Mouse (Mus musculus): ENCODE measurements around the gene Grem2. TPM values are rescaled to one million over a fixed set of nuclear protein-coding genes. Genes with fewer than 3 reads are reported as not detected.

Gene Grem2
- polyA plus RNA-seq, 1 experiment from 2014 or later = 0.10 TPM

GRCm38 (mm10) chr1:174888684-174889405 is 32.8 kb downstream of the Grem2 start:
- WGBS (ENCODE audit: insufficient replicate concordance) = 58% methylated on average over 14 of the region's 14 CpGs
- Histone ChIP-seq H3K4me2 (no peak overlapping the region), H3K27ac (replicated peaks) (no peak overlapping the region), H3K9ac (no peak overlapping the region), H3K36me3 (replicated peaks) (no peaks in the 10 kb centered on the region), H3K27me3 (no peaks in the 10 kb centered on the region), H3K4me1 (replicated peaks) (no peaks in the 10 kb centered on the region), H3K4me3 (replicated peaks) (no peak overlapping the region), H3K9me3 (replicated peaks) (no peaks in the 10 kb centered on the region)
- no peak for ATAC-seq (ENCODE audit: insufficient read depth)

- Histone ChIP-seq H3K36me3 (replicated peaks) (no peaks in the 10 kb centered on the region), H3K4me1 (replicated peaks) (no peaks in the 10 kb centered on the region), H3K4me2 (no peak overlapping the region), H3K9me3 (replicated peaks) (no peaks in the 10 kb centered on the region), H3K27ac (replicated peaks) (no peak overlapping the region), H3K4me3 (replicated peaks) (no peak overlapping the region), H3K9ac (no peak overlapping the region), H3K27me3 (no peaks in the 10 kb centered on the region)
- WGBS (ENCODE audit: insufficient replicate concordance) = 91% methylated on average over 1 of the region's 1 CpGs
- ATAC-seq (ENCODE audit: insufficient read depth) = no peak
Measured at GRCm38 (mm10) chr1:174888073-174888472, 33.5 kb downstream of the Grem2 start.

- H3K4me2 ChIP-seq = no peak overlapping the region
- H3K9ac ChIP-seq = no peak overlapping the region
- no peak overlapping the region for H3K4me3 ChIP-seq (replicated peaks)
- no peaks in the 10 kb centered on the region for H3K27me3 ChIP-seq
- no peak for ATAC-seq (ENCODE audit: insufficient read depth)
- no peak overlapping the region for H3K27ac ChIP-seq (replicated peaks)
- H3K36me3 ChIP-seq (replicated peaks) = no peaks in the 10 kb centered on the region
- no peaks in the 10 kb centered on the region for H3K4me1 ChIP-seq (replicated peaks)
- no peaks in the 10 kb centered on the region for H3K9me3 ChIP-seq (replicated peaks)
- 56% methylated on average over 1 of the region's 1 CpGs for WGBS (ENCODE audit: insufficient replicate concordance)
Measured at GRCm38 (mm10) chr1:174882496-174882895, 39.1 kb downstream of the Grem2 start.

GRCm38 (mm10) chr1:174875173-174875572 is 46.4 kb downstream of the Grem2 start:
- no peak overlapping the region for H3K27ac ChIP-seq (replicated peaks)
- H3K4me3 ChIP-seq (replicated peaks) = no peak overlapping the region
- no peak overlapping the region for H3K4me2 ChIP-seq
- H3K4me1 ChIP-seq (replicated peaks) = no peaks in the 10 kb centered on the region
- no peak overlapping the region for H3K9ac ChIP-seq
- no peaks in the 10 kb centered on the region for H3K36me3 ChIP-seq (replicated peaks)
- 40% methylated on average over 4 of the region's 4 CpGs for WGBS (ENCODE audit: insufficient replicate concordance)
- H3K27me3 ChIP-seq = no peaks in the 10 kb centered on the region
- H3K9me3 ChIP-seq (replicated peaks) = no peaks in the 10 kb centered on the region
- no peak for ATAC-seq (ENCODE audit: insufficient read depth)

GRCm38 (mm10) chr1:174860407-174861118 is 61.1 kb downstream of the Grem2 start:
- no peak for ATAC-seq (ENCODE audit: insufficient read depth)
- no peak overlapping the region for H3K4me3 ChIP-seq (replicated peaks)
- WGBS (ENCODE audit: insufficient replicate concordance) = 63% methylated on average over 10 of the region's 10 CpGs
- no peaks in the 10 kb centered on the region for H3K27me3 ChIP-seq
- H3K4me2 ChIP-seq = no peak overlapping the region
- H3K9ac ChIP-seq = no peak overlapping the region
- no peaks in the 10 kb centered on the region for H3K36me3 ChIP-seq (replicated peaks)
- no peaks in the 10 kb centered on the region for H3K4me1 ChIP-seq (replicated peaks)
- no peak overlapping the region for H3K27ac ChIP-seq (replicated peaks)
- no peaks in the 10 kb centered on the region for H3K9me3 ChIP-seq (replicated peaks)

GRCm38 (mm10) chr1:174856188-174856587 is 65.4 kb downstream of the Grem2 start:
- H3K9ac ChIP-seq = no peak overlapping the region
- 44% methylated on average over 2 of the region's 2 CpGs for WGBS (ENCODE audit: insufficient replicate concordance)
- no peaks in the 10 kb centered on the region for H3K36me3 ChIP-seq (replicated peaks)
- no peaks in the 10 kb centered on the region for H3K9me3 ChIP-seq (replicated peaks)
- no peaks in the 10 kb centered on the region for H3K4me1 ChIP-seq (replicated peaks)
- H3K27me3 ChIP-seq = no peaks in the 10 kb centered on the region
- H3K4me3 ChIP-seq (replicated peaks) = no peak overlapping the region
- H3K27ac ChIP-seq (replicated peaks) = no peak overlapping the region
- no peak for ATAC-seq (ENCODE audit: insufficient read depth)
- no peak overlapping the region for H3K4me2 ChIP-seq

GRCm38 (mm10) chr1:174844786-174845185 is 76.8 kb downstream of the Grem2 start:
- no peaks in the 10 kb centered on the region for H3K4me1 ChIP-seq (replicated peaks)
- H3K4me3 ChIP-seq (replicated peaks) = no peak overlapping the region
- no peaks in the 10 kb centered on the region for H3K36me3 ChIP-seq (replicated peaks)
- no peak for ATAC-seq (ENCODE audit: insufficient read depth)
- no peaks in the 10 kb centered on the region for H3K27me3 ChIP-seq
- H3K9ac ChIP-seq = no peak overlapping the region
- no peak overlapping the region for H3K4me2 ChIP-seq
- no peaks in the 10 kb centered on the region for H3K9me3 ChIP-seq (replicated peaks)
- H3K27ac ChIP-seq (replicated peaks) = no peak overlapping the region
- WGBS (ENCODE audit: insufficient replicate concordance) = 67% methylated on average over 6 of the region's 6 CpGs

- Histone ChIP-seq H3K9ac (no peak overlapping the region), H3K9me3 (replicated peaks) (0 out of 2 replicates have a peak, but pooled peaks cover 5% of the 10 kb centered on the region), H3K27ac (replicated peaks) (no peak overlapping the region), H3K27me3 (no peaks in the 10 kb centered on the region), H3K4me1 (replicated peaks) (no peaks in the 10 kb centered on the region), H3K4me3 (replicated peaks) (no peak overlapping the region), H3K4me2 (no peak overlapping the region), H3K36me3 (replicated peaks) (no peaks in the 10 kb centered on the region)
- 76% methylated on average over 23 of the region's 23 CpGs for WGBS (ENCODE audit: insufficient replicate concordance)
- ATAC-seq (ENCODE audit: insufficient read depth) = no peak
Measured at GRCm38 (mm10) chr1:174836861-174837260, 84.8 kb downstream of the Grem2 start.

- WGBS (ENCODE audit: insufficient replicate concordance) = 32% methylated on average over 8 of the region's 8 CpGs
- Histone ChIP-seq H3K9ac (no peak overlapping the region), H3K9me3 (replicated peaks) (no peaks in the 10 kb centered on the region), H3K27me3 (no peaks in the 10 kb centered on the region), H3K4me3 (replicated peaks) (no peak overlapping the region), H3K4me2 (no peak overlapping the region), H3K4me1 (replicated peaks) (no peaks in the 10 kb centered on the region), H3K36me3 (replicated peaks) (no peaks in the 10 kb centered on the region), H3K27ac (replicated peaks) (no peak overlapping the region)
- ATAC-seq (ENCODE audit: insufficient read depth) = no peak
Measured at GRCm38 (mm10) chr1:174826562-174826961, 95.1 kb downstream of the Grem2 start.

GRCm38 (mm10) chr1:174811846-174812245 is 109.8 kb downstream of the Grem2 start:
- 48% methylated on average over 4 of the region's 4 CpGs for WGBS (ENCODE audit: insufficient replicate concordance)
- Histone ChIP-seq H3K4me3 (replicated peaks) (no peak overlapping the region), H3K27me3 (no peaks in the 10 kb centered on the region)

GRCm38 (mm10) chr1:174788617-174789016 is 133.0 kb downstream of the Grem2 start:
- Histone ChIP-seq H3K27ac (replicated peaks) (no peak overlapping the region), H3K9ac (no peak overlapping the region), H3K4me1 (replicated peaks) (no peaks in the 10 kb centered on the region), H3K9me3 (replicated peaks) (no peaks in the 10 kb centered on the region), H3K27me3 (no peaks in the 10 kb centered on the region), H3K4me3 (replicated peaks) (no peak overlapping the region), H3K4me2 (no peak overlapping the region), H3K36me3 (replicated peaks) (no peaks in the 10 kb centered on the region)
- WGBS (ENCODE audit: insufficient replicate concordance) = 56% methylated on average over 2 of the region's 2 CpGs
- ATAC-seq (ENCODE audit: insufficient read depth) = no peak

More at GRCm38 (mm10) chr1:174811846-174812245, 109.8 kb downstream of the Grem2 start:
- no peak overlapping the region for H3K9ac ChIP-seq
- ATAC-seq (ENCODE audit: insufficient read depth) = no peak
- H3K27ac ChIP-seq (replicated peaks) = no peak overlapping the region
- H3K36me3 ChIP-seq (replicated peaks) = no peaks in the 10 kb centered on the region
- no peaks in the 10 kb centered on the region for H3K9me3 ChIP-seq (replicated peaks)
- H3K4me1 ChIP-seq (replicated peaks) = no peaks in the 10 kb centered on the region
- no peak overlapping the region for H3K4me2 ChIP-seq

All from liver, embryonic 15.5 days (tissue).